ENCODE assay signal across 9 mouse cellular contexts in genomic region chr16:92475093-92475860, GRCm38 (mm10). TPM values are rescaled to one million over a fixed set of nuclear protein-coding genes. Genes with fewer than 3 reads are reported as not detected.
DNase-seq lines count a peak whose midpoint lies in the region; ATAC-seq lines count a peak whose summit lies in the region.
"Had no signal": no experiment of that assay in that cellular context is flagged by ENCODE, and none has a peak within 500 bp of the region (broad histone marks: within the 10 kb centered on the region; RNA-seq: fewer than 3 reads in every experiment).

No protein-coding gene starts in this region.

- H3K4me3 ChIP-seq in liver, embryonic 12.5 days = peak overlapping the region; percentile 49
- H3K4me3 ChIP-seq: neural tube, embryonic 12.5 days had no signal

- 25% methylated on average over 25 of the region's 25 CpGs for WGBS in liver, embryonic 12.5 days (ENCODE audit: insufficient replicate concordance)

- H3K9ac ChIP-seq in liver, embryonic 12.5 days = peak overlapping the region; percentile 42; the same call in 1 of the 2 replicates
- H3K9ac ChIP-seq: neural tube, embryonic 12.5 days had no signal

- peak overlapping the region; percentile 91 for H3K27ac ChIP-seq in liver, embryonic 12.5 days
- H3K27ac ChIP-seq: neural tube, embryonic 12.5 days had no signal

- H3K4me2 ChIP-seq in liver, embryonic 12.5 days = peak overlapping the region; percentile 65
- H3K4me2 ChIP-seq: neural tube, embryonic 12.5 days had no signal

- peak; percentile 62 for DNase-seq in urinary bladder, postnatal 14 days (ENCODE audit: low spot score)
- no peak for DNase-seq in urinary bladder, postnatal 10 days (ENCODE audit: low spot score)
- DNase-seq in yolk sac, embryonic 10.5 days (ENCODE audit: low spot score) = peak; percentile 82
- no peak for DNase-seq in layer of hippocampus, postnatal 25 days (ENCODE audit: extremely low spot score in 1 of 2, low spot score in 1 of 2)
- DNase-seq in thymus, postnatal 14 days = no peak
- DNase-seq: layer of hippocampus, adult 9-11 months had no signal

- no peaks in the 10 kb centered on the region for H3K9me3 ChIP-seq in liver, embryonic 12.5 days (replicated peaks)
- H3K9me3 ChIP-seq: neural tube, embryonic 12.5 days had no signal

- ATAC-seq in erythroblast, adult 5-6 weeks (replicated peaks; ENCODE audit: low FRiP score, poor library complexity, severe bottlenecking) = peak; percentile 84
- peak; percentile 87 for ATAC-seq in liver, embryonic 12.5 days

- H3K4me1 ChIP-seq in liver, embryonic 12.5 days = peaks cover 23% of the 10 kb centered on the region
- H3K4me1 ChIP-seq: neural tube, embryonic 12.5 days had no signal

- H3K27me3 ChIP-seq in liver, embryonic 12.5 days (replicated peaks) = peaks cover 34% of the 10 kb centered on the region

- no peaks in the 10 kb centered on the region for H3K36me3 ChIP-seq in liver, embryonic 12.5 days
- H3K36me3 ChIP-seq: neural tube, embryonic 12.5 days had no signal

RNA-seq across cellular contexts. Expression of gene Rcan1, which starts 4.6 kb away (rescaled TPM):
- not detected in 2 replicates for total RNA-seq in erythroblast, adult 5-6 weeks (2015; ENCODE audit: low replicate concordance)
- 2.0 and 12.4 TPM in 2 replicates for total RNA-seq in erythroblast, adult 5-6 weeks (2017; ENCODE audit: low replicate concordance)
- polyA plus RNA-seq in liver, embryonic 12.5 days (2016; fragmentation: Nextera tagmentation; extraction: Ambion mirVana) = 14.3 and 15.9 TPM in 2 replicates
- total RNA-seq in layer of hippocampus, postnatal 25 days (2021) = 10 to 100 TPM; 40.2 to 44.9 TPM

RNA-seq across cellular contexts. Expression of gene Clic6, which starts 10.3 kb away (rescaled TPM):
- total RNA-seq in erythroblast, adult 5-6 weeks (2015; ENCODE audit: low replicate concordance) = not detected in 2 replicates
- total RNA-seq in erythroblast, adult 5-6 weeks (2017; ENCODE audit: low replicate concordance) = not detected in 2 replicates
- 1.3 and 1.7 TPM in 2 replicates for polyA plus RNA-seq in liver, embryonic 12.5 days (2016; fragmentation: Nextera tagmentation; extraction: Ambion mirVana)
- total RNA-seq in layer of hippocampus, postnatal 25 days (2021) = 1 to 10 TPM; 1.2 TPM

Comparison
In these comparisons a context has a peak if more than half of its experiments do, and no peak if none do; other contexts are left out.
1. DNase-seq: peak in urinary bladder, postnatal 14 days (single experiment) and yolk sac, embryonic 10.5 days (single experiment); none in urinary bladder, postnatal 10 days (single experiment), layer of hippocampus, postnatal 25 days (0 of 2) and thymus, postnatal 14 days (single experiment).